Mouse (Mus musculus): ENCODE results near the gene 2510009E07Rik. TPM values are rescaled to one million over a fixed set of nuclear protein-coding genes. Genes with fewer than 3 reads are reported as not detected.
"Not testable (repeated sequence)": the region's sequence is repeated elsewhere in the genome, so short reads cannot be mapped to it uniquely, and the experiment has no call there.

The 2510009E07Rik gene
- polyA plus RNA-seq, 1 experiment from 2014 or later = 27.0 TPM

DNA sequence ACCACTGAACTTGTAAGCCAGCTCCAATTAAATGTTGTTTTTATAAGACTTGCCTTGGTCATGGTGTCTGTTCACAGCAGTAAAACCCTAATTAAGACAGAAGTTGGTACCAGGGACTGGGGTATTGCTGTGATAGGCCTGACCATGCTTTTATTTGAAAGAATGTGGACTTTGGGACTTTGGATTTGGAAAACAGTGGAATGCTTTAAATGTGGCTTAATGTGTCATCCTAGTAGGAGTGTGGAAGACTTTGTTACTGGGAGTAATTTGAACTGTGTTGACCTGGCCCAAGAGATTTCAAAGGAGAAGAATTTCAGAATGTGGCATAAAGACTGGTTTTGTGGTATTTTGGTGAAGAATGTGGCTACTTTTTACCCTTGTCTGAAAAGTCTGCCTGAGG lies 21.4 kb downstream of the 2510009E07Rik start:
- not testable (repeated sequence) for H3K4me2 ChIP-seq (replicated peaks); H3K9me3 ChIP-seq

DNA sequence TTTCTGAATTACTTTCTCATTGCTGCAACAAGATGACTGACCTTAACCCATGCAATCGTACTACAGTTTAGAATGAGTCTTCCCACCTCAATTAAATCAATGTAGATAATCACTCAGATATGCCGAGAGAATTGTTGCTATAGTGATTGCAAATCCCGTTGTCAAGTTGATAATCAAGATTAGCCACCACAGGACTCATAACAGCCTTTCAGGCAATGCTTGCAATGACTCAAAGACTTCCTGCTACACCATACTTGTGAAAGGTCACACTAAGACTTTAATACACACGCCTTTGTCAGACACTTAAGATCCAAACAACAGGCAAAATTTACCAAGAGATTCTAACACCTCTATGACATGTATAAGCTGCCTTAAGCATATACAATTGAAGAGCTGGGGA lies 22.6 kb downstream of the 2510009E07Rik start:
- no peaks in the 10 kb centered on the region for H3K9me3 ChIP-seq
- H3K4me3 ChIP-seq = no peak overlapping the region
- no peak overlapping the region for H3K4me2 ChIP-seq (replicated peaks)
- H3K36me3 ChIP-seq = peaks cover 6% of the 10 kb centered on the region; the same call in 1 of the 2 replicates
- no peaks in the 10 kb centered on the region for H3K4me1 ChIP-seq
- peaks cover 6% of the 10 kb centered on the region for H3K27me3 ChIP-seq
- H3K9ac ChIP-seq = no peak overlapping the region
- no peak overlapping the region for H3K27ac ChIP-seq
- no peak for ATAC-seq (ENCODE audit: insufficient number of reproducible peaks, insufficient read depth, low FRiP score, low TSS enrichment)
- whole genome bisulfite sequencing = 77% methylated on average over 4 of the region's 4 CpGs

More for the DNA sequence above, 21.4 kb downstream of the 2510009E07Rik start:
- H3K4me3 ChIP-seq; H3K27ac ChIP-seq; ATAC-seq (ENCODE audit: insufficient number of reproducible peaks, insufficient read depth, low FRiP score, low TSS enrichment); H3K9ac ChIP-seq; H3K4me1 ChIP-seq; H3K27me3 ChIP-seq: not testable (repeated sequence)
- peaks cover 12% of the 10 kb centered on the region; the same call in 1 of the 2 replicates for H3K36me3 ChIP-seq

DNA sequence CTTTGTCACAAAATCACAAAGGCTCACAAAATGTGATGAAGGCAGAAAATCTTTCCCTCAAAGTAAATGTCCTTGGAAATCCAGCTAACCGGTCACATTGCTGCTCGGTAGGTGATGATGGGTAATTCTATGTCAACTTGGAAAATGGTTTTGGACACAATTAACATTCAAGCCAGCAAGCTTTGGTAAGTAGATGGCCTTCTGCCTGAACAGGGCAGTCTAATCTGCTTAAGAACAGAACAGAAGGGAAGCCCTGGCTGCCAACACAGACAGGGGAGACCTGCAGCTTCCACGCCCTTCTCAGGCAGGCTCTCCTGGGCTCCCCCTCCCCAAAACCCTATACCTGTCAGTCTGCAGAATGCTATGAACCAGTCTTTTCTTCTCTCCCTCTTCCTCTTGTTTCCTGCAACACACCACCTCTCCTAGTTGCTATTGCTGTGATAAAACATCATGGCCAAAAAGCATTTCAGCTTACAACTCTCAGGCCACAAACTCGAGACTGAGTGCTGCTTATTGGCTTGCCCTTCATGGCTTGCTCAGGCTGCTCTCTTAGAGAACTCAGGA lies 29.0 kb downstream of the 2510009E07Rik start:
- no peak for ATAC-seq (ENCODE audit: insufficient number of reproducible peaks, insufficient read depth, low FRiP score, low TSS enrichment)
- no peaks in the 10 kb centered on the region for H3K36me3 ChIP-seq
- H3K27ac ChIP-seq = no peak overlapping the region
- 0 out of 2 replicates have a peak, but pooled peaks cover 3% of the 10 kb centered on the region for H3K4me1 ChIP-seq
- WGBS = 16% methylated on average over 4 of the region's 4 CpGs
- no peak overlapping the region for H3K4me2 ChIP-seq (replicated peaks)
- H3K9ac ChIP-seq = no peak overlapping the region
- peaks cover 21% of the 10 kb centered on the region for H3K27me3 ChIP-seq
- H3K4me3 ChIP-seq = no peak overlapping the region
- no peaks in the 10 kb centered on the region for H3K9me3 ChIP-seq

- no peak overlapping the region for H3K4me3 ChIP-seq
- no peak overlapping the region for H3K4me2 ChIP-seq (replicated peaks)
- no peak overlapping the region for H3K9ac ChIP-seq
These were observed 29.7 kb downstream of the 2510009E07Rik start for GRCm38 (mm10) chr16:21664633-21665363.

DNA sequence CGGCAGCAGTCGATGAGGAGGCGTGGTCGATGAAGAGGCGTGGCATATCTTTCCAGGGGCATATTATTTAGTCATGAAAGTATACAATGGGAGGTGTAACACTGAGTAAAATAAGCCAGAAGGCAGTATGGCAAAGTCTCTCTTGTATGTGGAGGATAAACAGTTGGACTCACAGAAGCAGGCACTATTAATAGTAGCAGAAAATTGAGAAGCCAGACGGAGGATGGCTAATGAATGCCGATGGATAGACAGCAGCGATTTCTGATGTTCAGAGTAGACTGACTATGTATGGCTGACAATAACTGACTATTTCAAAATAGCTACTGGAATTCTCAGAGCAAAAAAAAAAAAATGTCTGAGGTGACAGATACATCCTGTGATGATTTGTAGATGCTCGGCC lies 38.5 kb downstream of the 2510009E07Rik start:
- no peaks in the 10 kb centered on the region for H3K4me1 ChIP-seq
- peaks cover 15% of the 10 kb centered on the region for H3K36me3 ChIP-seq
- H3K4me3 ChIP-seq = no peak overlapping the region
- 87% methylated on average over 9 of the region's 9 CpGs for WGBS
- H3K9ac ChIP-seq = no peak overlapping the region
- no peak for ATAC-seq (ENCODE audit: insufficient number of reproducible peaks, insufficient read depth, low FRiP score, low TSS enrichment)
- H3K27ac ChIP-seq = no peak overlapping the region
- H3K9me3 ChIP-seq = 0 out of 2 replicates have a peak, but pooled peaks cover 3% of the 10 kb centered on the region
- H3K27me3 ChIP-seq = no peaks in the 10 kb centered on the region
- H3K4me2 ChIP-seq (replicated peaks) = no peak overlapping the region

More at GRCm38 (mm10) chr16:21664633-21665363, 29.7 kb downstream of the 2510009E07Rik start:
- Histone ChIP-seq H3K9me3 (no peaks in the 10 kb centered on the region), H3K27ac (no peak overlapping the region), H3K4me1 (0 out of 2 replicates have a peak, but pooled peaks cover 3% of the 10 kb centered on the region), H3K27me3 (peaks cover 21% of the 10 kb centered on the region), H3K36me3 (no peaks in the 10 kb centered on the region)
- no peak for ATAC-seq (ENCODE audit: insufficient number of reproducible peaks, insufficient read depth, low FRiP score, low TSS enrichment)
- WGBS = 12% methylated on average over 18 of the region's 18 CpGs

GRCm38 (mm10) chr16:21655291-21655690 lies 39.2 kb downstream of the 2510009E07Rik start:
- Histone ChIP-seq H3K4me1 (no peaks in the 10 kb centered on the region), H3K9ac (no peak overlapping the region), H3K4me3 (no peak overlapping the region), H3K27me3 (no peaks in the 10 kb centered on the region), H3K9me3 (0 out of 2 replicates have a peak, but pooled peaks cover 3% of the 10 kb centered on the region), H3K36me3 (peaks cover 15% of the 10 kb centered on the region), H3K27ac (no peak overlapping the region), H3K4me2 (replicated peaks) (no peak overlapping the region)
- ATAC-seq (ENCODE audit: insufficient number of reproducible peaks, insufficient read depth, low FRiP score, low TSS enrichment) = no peak
- WGBS = 46% methylated on average over 6 of the region's 6 CpGs

GRCm38 (mm10) chr16:21654384-21654783 lies 40.1 kb downstream of the 2510009E07Rik start:
- H3K4me2 ChIP-seq (replicated peaks) = no peak overlapping the region
- ATAC-seq (ENCODE audit: insufficient number of reproducible peaks, insufficient read depth, low FRiP score, low TSS enrichment) = no peak
- H3K4me3 ChIP-seq = no peak overlapping the region
- no peaks in the 10 kb centered on the region for H3K4me1 ChIP-seq
- H3K27ac ChIP-seq = no peak overlapping the region
- H3K9ac ChIP-seq = no peak overlapping the region
- WGBS = 86% methylated on average over 5 of the region's 5 CpGs
- 0 out of 2 replicates have a peak, but pooled peaks cover 3% of the 10 kb centered on the region for H3K9me3 ChIP-seq
- H3K27me3 ChIP-seq = no peaks in the 10 kb centered on the region
- peaks cover 14% of the 10 kb centered on the region for H3K36me3 ChIP-seq

GRCm38 (mm10) chr16:21653151-21653550 lies 41.3 kb downstream of the 2510009E07Rik start:
- 76% methylated on average over 15 of the region's 15 CpGs for WGBS
- H3K9ac ChIP-seq = no peak overlapping the region
- no peak for ATAC-seq (ENCODE audit: insufficient number of reproducible peaks, insufficient read depth, low FRiP score, low TSS enrichment)
- H3K27ac ChIP-seq = no peak overlapping the region
- H3K4me1 ChIP-seq = no peaks in the 10 kb centered on the region
- H3K4me3 ChIP-seq = no peak overlapping the region
- H3K36me3 ChIP-seq = peaks cover 10% of the 10 kb centered on the region
- H3K9me3 ChIP-seq = no peaks in the 10 kb centered on the region
- H3K27me3 ChIP-seq = no peaks in the 10 kb centered on the region
- no peak overlapping the region for H3K4me2 ChIP-seq (replicated peaks)

DNA sequence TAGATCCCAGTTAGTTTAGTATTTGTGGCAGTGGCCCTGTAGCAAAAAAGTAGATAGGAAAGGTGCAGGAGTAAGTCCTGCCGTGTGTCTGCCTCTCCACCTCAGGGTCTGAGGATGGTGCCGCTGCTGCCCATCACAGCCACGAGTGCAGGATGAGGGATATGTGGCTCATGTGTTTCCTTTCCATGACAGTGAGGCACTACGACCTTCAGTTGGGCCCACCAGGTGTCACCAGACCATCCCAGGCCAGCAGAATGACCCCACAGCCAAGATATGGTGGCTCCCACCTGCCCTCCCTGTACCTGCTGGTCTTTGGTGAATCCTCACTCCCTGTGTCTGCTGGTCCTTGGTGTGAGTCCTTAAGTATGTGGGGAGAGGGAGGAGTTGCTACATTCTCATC lies 43.3 kb downstream of the 2510009E07Rik start:
- no peak for ATAC-seq (ENCODE audit: insufficient number of reproducible peaks, insufficient read depth, low FRiP score, low TSS enrichment)
- Histone ChIP-seq H3K9me3 (no peaks in the 10 kb centered on the region), H3K9ac (no peak overlapping the region), H3K4me2 (replicated peaks) (no peak overlapping the region), H3K36me3 (peaks cover 10% of the 10 kb centered on the region), H3K27me3 (no peaks in the 10 kb centered on the region), H3K27ac (no peak overlapping the region), H3K4me3 (no peak overlapping the region), H3K4me1 (no peaks in the 10 kb centered on the region)
- 81% methylated on average over 4 of the region's 4 CpGs for WGBS

DNA sequence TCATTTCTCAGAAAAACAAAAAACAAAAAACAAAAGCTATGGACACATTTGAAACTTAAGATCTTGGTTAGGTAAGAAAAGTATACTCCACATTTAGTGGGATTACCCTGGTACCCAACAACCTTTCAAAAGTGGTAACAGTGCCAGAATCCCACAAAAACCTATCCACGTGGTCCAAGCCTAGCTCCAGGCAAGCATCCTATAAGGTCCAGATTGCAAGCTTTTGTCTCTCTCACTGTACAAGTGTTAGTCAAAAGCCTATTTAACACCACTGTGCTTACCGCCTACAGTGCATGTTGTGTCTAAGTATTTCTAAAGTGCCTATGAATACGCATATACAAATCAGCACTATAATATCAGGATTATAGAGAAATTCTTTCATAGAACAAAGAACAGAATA lies 44.2 kb downstream of the 2510009E07Rik start:
- no peak overlapping the region for H3K4me3 ChIP-seq
- H3K4me1 ChIP-seq = no peaks in the 10 kb centered on the region
- H3K27ac ChIP-seq = no peak overlapping the region
- no peaks in the 10 kb centered on the region for H3K9me3 ChIP-seq
- no peak overlapping the region for H3K9ac ChIP-seq
- no peaks in the 10 kb centered on the region for H3K27me3 ChIP-seq
- H3K4me2 ChIP-seq (replicated peaks) = no peak overlapping the region
- 88% methylated on average over 3 of the region's 3 CpGs for WGBS
- no peak for ATAC-seq (ENCODE audit: insufficient number of reproducible peaks, insufficient read depth, low FRiP score, low TSS enrichment)
- peaks cover 10% of the 10 kb centered on the region for H3K36me3 ChIP-seq

- H3K9ac ChIP-seq = no peak overlapping the region
- peaks cover 10% of the 10 kb centered on the region for H3K36me3 ChIP-seq
- peaks cover 9% of the 10 kb centered on the region for H3K4me1 ChIP-seq
- H3K9me3 ChIP-seq = no peaks in the 10 kb centered on the region
- no peak overlapping the region for H3K4me3 ChIP-seq
- WGBS = 74% methylated on average over 4 of the region's 4 CpGs
- H3K4me2 ChIP-seq (replicated peaks) = no peak overlapping the region
- no peak for ATAC-seq (ENCODE audit: insufficient number of reproducible peaks, insufficient read depth, low FRiP score, low TSS enrichment)
- H3K27me3 ChIP-seq = no peaks in the 10 kb centered on the region
- no peak overlapping the region for H3K27ac ChIP-seq
These were observed 45.7 kb downstream of the 2510009E07Rik start for GRCm38 (mm10) chr16:21648800-21649199.

- no peaks in the 10 kb centered on the region for H3K27me3 ChIP-seq
- H3K36me3 ChIP-seq = no peaks in the 10 kb centered on the region
- H3K9me3 ChIP-seq = no peaks in the 10 kb centered on the region
- 73% methylated on average over 3 of the region's 3 CpGs for WGBS
- no peak overlapping the region for H3K4me2 ChIP-seq (replicated peaks)
- no peak overlapping the region for H3K9ac ChIP-seq
- H3K4me1 ChIP-seq = peaks cover 11% of the 10 kb centered on the region
- no peak overlapping the region for H3K4me3 ChIP-seq
- no peak overlapping the region for H3K27ac ChIP-seq
- ATAC-seq (ENCODE audit: insufficient number of reproducible peaks, insufficient read depth, low FRiP score, low TSS enrichment) = no peak
These were observed 48.0 kb downstream of the 2510009E07Rik start for GRCm38 (mm10) chr16:21646496-21646895.
